Mouse (Mus musculus) skeletal muscle tissue, postnatal 0 days (tissue): ENCODE data around the gene Spdye4a. TPM values are rescaled to one million over a fixed set of nuclear protein-coding genes. Genes with fewer than 3 reads are reported as not detected.

Experiments
- polyA plus RNA-seq: library from polyadenylated mRNA; unstranded; fragments of >200 nt; fragmentation: Nextera tagmentation; extraction: Ambion mirVana; gene quantifications from 2 replicates; pipeline ENCODE4 v1.2.1, GENCODE M21; 2015

The Spdye4a gene
- polyA plus RNA-seq = not detected in 2 replicates

DNA sequence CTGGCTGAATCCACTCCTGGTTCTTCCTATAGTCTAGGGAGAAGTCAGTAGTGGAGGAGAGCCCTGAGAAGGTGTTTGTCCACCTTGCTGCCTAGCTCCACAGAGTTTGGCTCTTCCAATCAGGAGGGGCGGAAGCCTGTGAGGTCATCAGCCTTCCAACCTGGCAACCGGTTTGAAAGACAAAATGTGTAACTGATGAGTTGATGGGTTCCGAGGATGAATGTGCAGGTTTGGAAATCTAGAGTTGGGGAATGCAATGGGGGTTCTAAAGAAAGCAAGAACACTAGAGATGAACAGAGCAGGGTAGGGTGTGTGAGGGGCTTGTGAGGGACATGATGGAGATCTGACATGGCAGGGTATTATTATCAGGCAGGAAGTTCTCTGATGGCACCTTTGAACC, at the start of gene Spdye4a:
Gene Spdye4a, minus strand, starts transcription at position 101 of the 400 bp plus-strand sequence.

DNA sequence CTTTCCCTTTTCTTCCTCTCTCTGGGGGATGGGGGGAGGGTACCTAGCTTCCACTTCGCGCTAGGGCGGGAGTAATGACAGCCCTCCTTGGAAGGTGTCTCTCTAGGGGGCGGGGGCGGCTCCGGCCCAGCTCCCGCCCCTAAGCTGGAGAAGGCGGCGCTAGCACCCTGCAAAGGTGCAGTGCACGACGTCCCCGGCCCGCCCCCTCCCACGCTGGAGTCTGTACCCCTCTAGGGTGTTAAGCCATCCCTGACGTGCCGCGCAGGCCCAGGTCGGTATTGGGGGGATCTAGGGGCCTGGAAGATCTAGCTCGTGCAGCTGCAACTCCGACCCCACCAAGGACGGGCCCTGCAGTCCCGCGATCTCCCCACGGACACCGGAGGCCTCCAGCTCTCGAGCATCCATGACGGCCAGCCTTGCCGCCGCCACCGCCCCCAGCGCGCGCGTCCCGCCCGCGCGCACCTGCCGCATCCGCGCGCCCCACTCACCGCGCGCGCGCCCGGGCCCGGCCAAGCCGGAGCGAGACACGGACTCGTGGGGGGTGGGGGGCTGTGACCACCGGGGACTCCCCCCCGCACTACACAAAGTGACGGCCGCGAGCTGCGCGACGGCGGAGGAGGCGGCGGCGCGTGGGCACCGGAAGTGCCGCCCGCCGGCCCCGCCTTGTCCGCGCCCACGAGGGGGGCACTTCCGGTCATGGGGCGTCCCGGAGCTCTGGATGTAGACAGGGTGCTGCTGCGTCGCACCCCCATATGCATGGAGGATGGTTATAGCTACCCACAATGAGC, 42.9 kb upstream of the Spdye4a start, which contains the start of gene Zfp316:
Gene Zfp316, minus strand, starts transcription at position 660 of the 788 bp plus-strand sequence.

DNA sequence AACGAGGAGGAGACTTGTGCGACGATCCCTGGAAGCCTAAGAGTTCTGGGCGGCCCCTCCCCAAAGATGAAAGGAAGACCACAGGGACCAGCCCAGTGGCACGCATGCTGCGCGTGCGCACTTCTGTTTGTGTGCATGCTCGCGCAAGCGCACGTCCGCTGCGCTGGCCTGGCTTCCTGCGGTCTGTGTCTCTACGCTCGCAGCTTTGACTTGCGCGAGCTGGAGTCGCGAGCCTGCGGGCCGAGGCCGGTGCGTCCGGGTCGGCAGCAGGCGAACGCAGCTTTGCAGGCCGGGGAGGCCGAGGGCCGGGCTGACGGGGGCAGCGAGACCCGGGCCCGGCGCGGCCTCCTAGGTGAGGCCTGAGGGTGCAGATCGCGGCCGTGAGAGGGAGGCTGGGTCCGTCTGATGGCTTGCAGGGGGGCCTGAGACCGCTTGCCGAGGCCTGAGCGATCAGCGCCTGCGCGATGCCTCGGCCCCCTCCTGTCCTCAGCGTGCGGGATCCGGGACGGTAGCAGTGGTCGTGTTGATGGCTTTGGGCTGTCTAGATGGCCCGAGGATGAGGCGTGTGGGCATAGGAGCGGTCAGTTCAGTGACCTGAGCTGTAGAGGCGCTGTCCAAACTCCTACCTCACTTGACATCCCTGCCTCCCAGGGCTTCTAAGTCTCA, 8.5 kb upstream of the Spdye4a start, which contains the start of gene Zfp12:
Gene Zfp12, plus strand, starts transcription at position 136 of the 666 bp plus-strand sequence.

DNA sequence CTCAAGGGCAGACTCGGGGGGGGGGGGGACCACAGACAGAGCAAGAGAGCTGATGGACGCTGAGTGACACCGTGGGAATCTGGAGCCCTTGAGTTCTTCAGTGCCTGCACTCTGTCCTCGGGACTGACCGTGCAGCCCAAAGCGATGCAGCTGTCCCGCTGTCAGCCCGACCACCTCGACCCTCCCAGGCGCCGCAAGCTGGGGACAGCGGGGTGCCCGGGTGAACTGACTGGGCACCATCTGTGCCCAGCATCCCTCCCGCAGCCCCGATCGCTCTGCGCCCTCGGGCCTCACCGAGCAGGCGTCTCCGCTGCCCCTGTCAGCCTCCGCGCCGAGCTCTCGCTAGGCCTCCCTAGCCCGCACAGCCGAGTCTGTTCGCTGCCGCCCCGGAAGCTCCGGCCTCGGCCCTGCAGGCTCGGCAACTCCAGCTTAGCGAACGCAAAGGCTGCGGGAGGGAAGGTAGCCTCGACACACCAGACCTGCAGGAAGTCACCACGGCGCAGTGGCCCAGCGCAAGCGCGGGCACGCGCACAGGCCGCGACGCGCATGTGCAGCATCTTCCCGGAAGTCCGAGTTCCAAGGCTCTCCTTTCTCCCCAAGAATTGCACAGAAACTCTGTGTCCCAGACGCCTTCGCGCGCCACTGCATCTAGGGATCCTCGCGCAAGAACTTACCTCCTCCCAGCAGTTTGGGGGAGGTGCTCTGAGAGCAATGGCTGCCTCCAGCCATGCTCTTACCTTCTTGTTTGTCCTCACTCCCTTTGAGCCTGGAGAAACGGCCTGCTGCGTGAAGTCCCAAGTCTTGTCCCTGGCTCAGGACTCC, 46.2 kb downstream of the Spdye4a start, which contains the start of the genes Rbak and Spdye4b:
Gene Rbak, minus strand, starts transcription at position 521 of the 822 bp plus-strand sequence.
Gene Spdye4b, plus strand, starts transcription at position 763 of the 822 bp plus-strand sequence.

Other genes with a start within 250 kb of the Spdye4a start
- gene Rnf216, start 113.9 kb downstream of the Spdye4a start, polyA plus RNA-seq = 17.7 and 18.1 TPM in 2 replicates
- gene Olfr718-ps1, start 79.3 kb downstream of the Spdye4a start, polyA plus RNA-seq = not detected in 2 replicates
- 4.3 and 4.8 TPM in 2 replicates for gene Rbak, start 46.1 kb downstream of the Spdye4a start, polyA plus RNA-seq
- not detected in 2 replicates for gene Spdye4b, start 45.9 kb downstream of the Spdye4a start, polyA plus RNA-seq
- 4.8 and 5.7 TPM in 2 replicates for gene Zfp12, start 8.3 kb upstream of the Spdye4a start, polyA plus RNA-seq
- gene Zfp316, start 43.1 kb upstream of the Spdye4a start, polyA plus RNA-seq = 1.4 TPM in 2 replicates
- not detected in 2 replicates for gene Zfp853, start 66.7 kb upstream of the Spdye4a start, polyA plus RNA-seq
- 11.5 and 12.3 TPM in 2 replicates for gene E130309D02Rik, start 88.5 kb upstream of the Spdye4a start, polyA plus RNA-seq
- 62.4 and 63.2 TPM in 2 replicates for gene Zdhhc4, start 102.4 kb upstream of the Spdye4a start, polyA plus RNA-seq
- not detected in 2 replicates for gene Grid2ip, start 130.4 kb upstream of the Spdye4a start, polyA plus RNA-seq
- 169 and 210 TPM in 2 replicates for gene Kdelr2, start 176.9 kb upstream of the Spdye4a start, polyA plus RNA-seq
- 4.5 and 5.3 TPM in 2 replicates for gene Daglb, start 237.7 kb upstream of the Spdye4a start, polyA plus RNA-seq